Mouse (Mus musculus) CH12.LX (cell line): ENCODE measurements around the gene Rai14. TPM values are rescaled to one million over a fixed set of nuclear protein-coding genes. Genes with fewer than 3 reads are reported as not detected.

ENCODE experiments used
- DNase-seq: peaks from one replicate; pipeline ENCODE4 v3.0.0-alpha.2; 2013; ENCODE audit errors: extremely low read depth
- H3K27ac ChIP-seq: 2 replicates; pipeline ENCODE4 v1.5.1; 2012; ENCODE audit warnings: low read depth, mild to moderate bottlenecking, control low read depth, moderate library complexity; ENCODE audit not compliant: insufficient read depth
- H3K27me3 ChIP-seq: replicated peaks from 2 replicates; pipeline ENCODE3; 2012; ENCODE audit warnings: inconsistent platforms
- H3K36me3 ChIP-seq, 2 experiments: replicated peaks in 1 of 2; 2 replicates each; pipeline versions ENCODE3 to v1.6.1; 2012; ENCODE audit warnings: inconsistent platforms in 1 of 2, low read length in 1 of 2, mild to moderate bottlenecking in 1 of 2, mixed read lengths in 1 of 2, moderate library complexity in 1 of 2; ENCODE audit not compliant: control insufficient read depth in 1 of 2, insufficient read depth in 1 of 2
- H3K4me1 ChIP-seq, 2 experiments: 2 replicates each; pipeline ENCODE4 v1.6.1; 2012; ENCODE audit warnings: inconsistent platforms in 1 of 2, moderate library complexity in 1 of 2; ENCODE audit not compliant: insufficient read depth in 2 of 2, control insufficient read depth in 1 of 2
- H3K4me2 ChIP-seq: 2 replicates; pipeline ENCODE4 v1.6.1; 2012; ENCODE audit warnings: low read depth, mild to moderate bottlenecking, control low read depth; ENCODE audit not compliant: poor library complexity, insufficient read depth, severe bottlenecking
- H3K4me3 ChIP-seq, 3 experiments: fragments of 150-350 bp in 1 of 3; sonication (generic) in 1 of 3; replicated peaks in 1 of 3; 2 replicates each; pipeline versions ENCODE3 to v1.5.1; 2011 to 2012; ENCODE audit warnings: low read depth in 2 of 3, low read length in 2 of 3, mild to moderate bottlenecking in 2 of 3, moderate library complexity in 2 of 3, control low read depth in 1 of 3, improper control_type of control experiment in 1 of 3, inconsistent platforms in 1 of 3, mixed read lengths in 1 of 3; ENCODE audit not compliant: poor library complexity in 1 of 3
- H3K79me2 ChIP-seq: replicated peaks from 2 replicates; pipeline ENCODE4 v1.6.1; 2012; ENCODE audit warnings: mild to moderate bottlenecking, moderate library complexity; ENCODE audit not compliant: control insufficient read depth, poor library complexity, insufficient read depth, severe bottlenecking; ENCODE audit errors: extremely low read depth
- H3K9ac ChIP-seq: 2 replicates; pipeline ENCODE4 v1.6.1; 2012; ENCODE audit warnings: low read depth, mild to moderate bottlenecking, control low read depth, moderate library complexity; ENCODE audit not compliant: insufficient read depth
- H3K9me3 ChIP-seq: replicated peaks from 2 replicates; pipeline ENCODE3; 2012; ENCODE audit warnings: low read length, inconsistent platforms, mixed read lengths
- BHLHE40 ChIP-seq: IDR thresholded peaks from 2 replicates; pipeline ENCODE4 v1.6.1; 2011; ENCODE audit warnings: mild to moderate bottlenecking, low read depth, low read length, improper control_type of control experiment
- CHD2 ChIP-seq: IDR thresholded peaks from 2 replicates; pipeline ENCODE4 v1.6.1; 2011; ENCODE audit warnings: low read length, improper control_type of control experiment
- ELF1 ChIP-seq: IDR thresholded peaks from 2 replicates; pipeline ENCODE4 v1.6.1; 2014; ENCODE audit warnings: low read depth, mild to moderate bottlenecking, inconsistent platforms, low read length, improper control_type of control experiment
- GABPA ChIP-seq: IDR thresholded peaks from 2 replicates; pipeline ENCODE4 v1.6.1; 2012; ENCODE audit warnings: low read depth, low read length, improper control_type of control experiment, inconsistent platforms; ENCODE audit not compliant: insufficient replicate concordance
- JUND ChIP-seq: conservative IDR thresholded peaks from 2 replicates; pipeline ENCODE4 v1.6.1; 2011; ENCODE audit warnings: low read depth, low read length, improper control_type of control experiment
- MAFK ChIP-seq: IDR thresholded peaks from 2 replicates; pipeline ENCODE4 v1.6.1; 2011; ENCODE audit warnings: low read length, improper control_type of control experiment; ENCODE audit not compliant: insufficient replicate concordance
- MAX ChIP-seq: IDR thresholded peaks from 2 replicates; pipeline ENCODE4 v1.6.1; 2011; ENCODE audit warnings: low read length, improper control_type of control experiment
- MEF2A ChIP-seq: IDR thresholded peaks from 2 replicates; pipeline ENCODE4 v1.6.1; 2014; ENCODE audit warnings: low read depth, mild to moderate bottlenecking, inconsistent platforms, low read length, improper control_type of control experiment, borderline replicate concordance
- MXI1 ChIP-seq: IDR thresholded peaks from 2 replicates; pipeline ENCODE4 v1.6.1; 2011; ENCODE audit warnings: mild to moderate bottlenecking, low read depth, low read length, improper control_type of control experiment
- NELFE ChIP-seq: IDR thresholded peaks from 2 replicates; pipeline ENCODE4 v1.6.1; 2011; ENCODE audit warnings: low read depth, low read length, improper control_type of control experiment
- PAX5 ChIP-seq: IDR thresholded peaks from 2 replicates; pipeline ENCODE4 v1.6.1; 2012; ENCODE audit warnings: low read length, inconsistent platforms, mixed read lengths
- POLR2A ChIP-seq: IDR thresholded peaks from 2 replicates; pipeline ENCODE4 v1.6.1; 2011; ENCODE audit warnings: low read depth, mild to moderate bottlenecking, improper control_type of control experiment, low read length
- RAD21 ChIP-seq: IDR thresholded peaks from 2 replicates; pipeline ENCODE4 v1.6.1; 2011; ENCODE audit warnings: low read depth, mild to moderate bottlenecking, low read length, improper control_type of control experiment, moderate library complexity
- SIN3A ChIP-seq: IDR thresholded peaks from 2 replicates; pipeline ENCODE4 v1.6.1; 2012; ENCODE audit warnings: low read length, improper control_type of control experiment, inconsistent platforms
- TBP ChIP-seq: conservative IDR thresholded peaks from 2 replicates; pipeline ENCODE4 v1.6.1; 2011; ENCODE audit warnings: low read depth, low read length, improper control_type of control experiment
- TCF12 ChIP-seq: IDR thresholded peaks from 2 replicates; pipeline ENCODE4 v1.6.1; 2014; ENCODE audit warnings: low read depth, mild to moderate bottlenecking, inconsistent platforms, low read length, improper control_type of control experiment
- ZC3H11A ChIP-seq: IDR thresholded peaks from 2 replicates; pipeline ENCODE4 v1.6.1; 2012; ENCODE audit warnings: low read depth, mild to moderate bottlenecking, inconsistent platforms, low read length, improper control_type of control experiment
- ZKSCAN1 ChIP-seq: IDR thresholded peaks from 2 replicates; pipeline ENCODE4 v1.6.1; 2012; ENCODE audit warnings: low read depth, inconsistent platforms, low read length, improper control_type of control experiment, borderline replicate concordance
- ZMIZ1 ChIP-seq: IDR thresholded peaks from 2 replicates; pipeline ENCODE4 v1.6.1; 2012; ENCODE audit warnings: low read depth, mild to moderate bottlenecking, inconsistent platforms, low read length, improper control_type of control experiment
- dilution Hi-C: fragments of 300-500 bp; cut with MboI; formaldehyde crosslinking; loops from 2 replicates; pipeline ENCODE4 v1.14.3; 2020; ENCODE audit warnings: low sequenced_read_pairs; ENCODE audit not compliant: extremely low pct_unique_long_range_greater_than_20kb, extremely low pct_ligation_motif_present
- in situ Hi-C: fragments of 300-500 bp; cut with MboI; formaldehyde crosslinking; loops from 3 replicates; pipeline ENCODE4 v1.14.3; 2019; ENCODE audit warnings: low sequenced_read_pairs, low pct_ligation_motif_present, low pct_unique_long_range_greater_than_20kb, mixed read lengths
- polyA plus RNA-seq: library from polyadenylated mRNA; unstranded; fragments of >175 nt; gene quantifications from 2 replicates; pipeline ENCODE4 v1.2.1, GENCODE M21; 2012; ENCODE audit warnings: low read depth; ENCODE audit not compliant: insufficient read length
- total RNA-seq, 2 experiments: library from RNA; depleted of rRNA; stranded (reverse); fragments of 300-350 nt in 1 of 2; fragments of >200 nt in 1 of 2; gene quantifications; 2 replicates each; pipeline ENCODE4 v1.2.3; 2012 to 2014

Rai14 gene
- total and polyA plus RNA-seq, 3 experiments: 7.5 to 14.1 (median 9.6) TPM

- in situ Hi-C loops: no loop called here
- no peak for DNase-seq
- H3K27me3 ChIP-seq: no peaks in the 10 kb centered on the region
- dilution Hi-C loops: no loop called here
- TF ChIP-seq GABPA (no peak), JUND (no peak)
- TF ChIP-seq, all 38 proteins: peak for 0
- Histone ChIP-seq H3K4me2 (no peak overlapping the region), H3K9me3 (peaks cover 11% of the 10 kb centered on the region), H3K4me3 (no peak overlapping the region), H3K9ac (no peak overlapping the region), H3K4me1 (peaks cover 15 to 21% of the 10 kb centered on the region in 2 experiments), H3K27ac (no peak overlapping the region), H3K79me2 (no peaks in the 10 kb centered on the region), H3K36me3 (peaks cover 0 to 2% of the 10 kb centered on the region in 2 experiments)
Measured at GRCm38 (mm10) chr15:10721259-10721781, 6.9 kb upstream of the Rai14 start.

DNA sequence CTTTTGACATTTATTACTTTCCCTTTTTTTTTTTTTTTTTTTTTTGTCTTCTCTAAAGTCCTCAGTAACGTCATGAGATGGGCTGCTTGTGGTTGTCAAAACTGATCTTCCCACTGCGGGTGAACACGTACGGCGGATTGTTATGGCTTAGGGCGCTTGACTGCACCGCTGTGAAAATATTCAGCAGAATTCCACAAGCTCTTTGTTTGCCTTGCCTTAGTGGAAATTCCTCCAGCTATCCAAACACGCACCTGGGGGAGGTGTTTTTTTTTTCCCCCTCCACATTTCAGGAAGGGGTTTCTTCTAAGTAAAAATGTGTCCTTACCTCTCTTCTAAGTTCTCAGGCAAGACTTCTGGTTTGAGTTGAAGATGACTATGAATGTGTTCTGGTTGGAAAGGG, 6.2 kb upstream of the Rai14 start:
- Histone ChIP-seq H3K9me3 (peaks cover 11% of the 10 kb centered on the region), H3K9ac (no peak overlapping the region), H3K27ac (no peak overlapping the region), H3K79me2 (no peaks in the 10 kb centered on the region), H3K27me3 (no peaks in the 10 kb centered on the region), H3K4me3 (no peak overlapping the region), H3K4me2 (no peak overlapping the region), H3K4me1 (peaks cover 15 to 21% of the 10 kb centered on the region in 2 experiments), H3K36me3 (peaks cover 0 to 2% of the 10 kb centered on the region in 2 experiments)
- dilution Hi-C loops: no loop called here
- no peak for DNase-seq
- no peak for TF ChIP-seq SIN3A
- TF ChIP-seq ZMIZ1: no peak
- no peak for TF ChIP-seq ELF1
- TF ChIP-seq PAX5: no peak
- TF ChIP-seq BHLHE40: no peak
- no peak for TF ChIP-seq MXI1
- no peak for TF ChIP-seq MAX
- no peak for TF ChIP-seq ZKSCAN1
- TF ChIP-seq JUND: no peak
- TF ChIP-seq MEF2A: no peak
- no peak for TF ChIP-seq ZC3H11A
- TF ChIP-seq RAD21: no peak
- no peak for TF ChIP-seq TBP
- TF ChIP-seq POLR2A: no peak
- no peak for TF ChIP-seq NELFE
- TF ChIP-seq CHD2: no peak
- no peak for TF ChIP-seq MAFK
- TF ChIP-seq GABPA: no peak
- TF ChIP-seq TCF12: no peak
- in situ Hi-C loops: no loop called here
